Mouse (Mus musculus) bone marrow macrophage, adult 2 months (primary cell): ENCODE measurements around the gene Gsg1. TPM values are rescaled to one million over a fixed set of nuclear protein-coding genes. Genes with fewer than 3 reads are reported as not detected.
A peak's percentile ranks its signal among the peaks of the same experiment; 100 is the strongest.

Source experiments
- H3K27ac ChIP-seq: 2 replicates; pipeline ENCODE4 v1.5.1; 2012; ENCODE audit warnings: low read depth, low read length; ENCODE audit not compliant: insufficient read depth
- H3K4me1 ChIP-seq: 2 replicates; pipeline ENCODE4 v1.6.1; 2012; ENCODE audit warnings: low read length; ENCODE audit not compliant: control insufficient read depth, insufficient read depth
- H3K4me3 ChIP-seq: 2 replicates; pipeline ENCODE4 v1.5.1; 2012; ENCODE audit warnings: mild to moderate bottlenecking, low read length, moderate library complexity; ENCODE audit not compliant: insufficient read depth
- CTCF ChIP-seq: IDR thresholded peaks from 2 replicates; pipeline ENCODE4 v1.5.1; 2012; ENCODE audit warnings: low read depth, mild to moderate bottlenecking, low read length, moderate library complexity
- POLR2A ChIP-seq: IDR thresholded peaks from 2 replicates; pipeline ENCODE4 v1.6.1; 2012; ENCODE audit warnings: mild to moderate bottlenecking, low read depth, low read length, borderline replicate concordance
- polyA plus RNA-seq: library from polyadenylated mRNA; stranded (reverse); fragments of >200 nt; gene quantifications from 2 replicates; pipeline ENCODE4 v1.2.4, GENCODE M21; 2012; ENCODE audit not compliant: missing spikeins, insufficient read depth, insufficient read length

Gsg1 gene
- polyA plus RNA-seq, 1 experiment: 1.2 TPM

DNA sequence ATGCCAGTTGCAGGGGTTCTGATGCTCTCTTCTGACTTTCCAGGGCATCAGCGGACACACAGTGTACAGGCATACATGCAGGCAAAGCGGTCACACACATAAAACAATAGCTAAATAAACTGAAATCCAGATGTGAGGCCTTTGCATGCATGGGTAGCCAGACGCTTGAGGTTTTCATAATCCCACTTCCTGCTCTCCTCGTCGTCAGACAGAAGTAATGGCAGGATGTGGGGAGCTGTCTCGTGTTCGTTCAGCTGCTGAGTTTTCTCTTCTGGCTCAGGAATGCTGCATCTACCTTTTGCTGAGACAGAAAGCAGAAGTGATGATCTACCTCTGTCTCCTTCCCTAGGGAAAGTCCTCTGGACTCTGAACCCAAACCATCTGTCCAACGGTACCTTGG lies 35.8 kb downstream of the Gsg1 start:
- H3K4me3 ChIP-seq: no peak overlapping the region
- TF ChIP-seq POLR2A (no peak), CTCF (no peak)
- H3K4me1 ChIP-seq: peaks cover 15% of the 10 kb centered on the region
- no peak overlapping the region for H3K27ac ChIP-seq

DNA sequence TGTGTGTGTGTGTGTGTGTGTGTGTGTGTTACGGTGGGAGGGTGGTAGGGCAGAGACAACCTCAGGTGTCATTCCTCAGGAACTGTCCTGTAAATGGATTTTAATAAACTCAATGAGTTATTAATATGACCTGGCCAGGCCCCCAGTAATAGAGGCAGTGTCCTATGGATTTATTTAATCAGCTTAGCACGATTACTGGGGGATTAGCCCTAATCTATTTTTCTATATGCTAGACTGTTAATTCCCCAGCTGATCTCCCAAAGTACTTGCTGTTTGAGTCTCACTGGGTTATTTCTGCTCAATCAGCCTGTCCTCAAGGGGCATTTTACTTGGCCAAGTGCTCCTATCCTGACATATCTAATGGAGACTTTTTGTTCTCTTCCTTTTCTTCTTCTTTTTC lies 41.5 kb downstream of the Gsg1 start:
- Histone ChIP-seq H3K4me1 (peaks cover 8% of the 10 kb centered on the region), H3K4me3 (no peak overlapping the region), H3K27ac (no peak overlapping the region)

DNA sequence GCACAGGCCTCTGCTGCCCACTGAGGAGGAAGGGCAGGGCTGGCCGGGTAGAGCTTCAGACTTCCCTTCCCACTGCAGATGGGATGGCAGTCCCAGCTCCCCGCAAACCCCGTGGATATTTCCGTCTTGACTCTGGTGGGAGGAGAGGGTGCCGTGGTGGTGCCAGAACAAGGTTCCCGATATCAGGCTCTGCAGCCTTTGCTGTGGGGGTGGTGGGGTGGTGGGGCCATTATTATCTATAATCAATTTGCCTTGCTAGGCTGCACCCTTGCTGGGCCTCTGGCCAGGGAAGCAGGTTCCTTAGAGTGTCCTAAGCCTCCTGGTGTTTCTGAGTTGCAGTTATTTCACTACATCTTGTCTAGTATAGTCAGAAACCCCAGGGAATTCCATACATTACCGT lies 43.0 kb downstream of the Gsg1 start:
- Histone ChIP-seq H3K4me3 (no peak overlapping the region), H3K4me1 (peaks cover 8% of the 10 kb centered on the region)
- TF ChIP-seq CTCF: no peak
- TF ChIP-seq POLR2A: no peak

More for the DNA sequence above, 41.5 kb downstream of the Gsg1 start:
- TF ChIP-seq CTCF: no peak
- TF ChIP-seq POLR2A: no peak

DNA sequence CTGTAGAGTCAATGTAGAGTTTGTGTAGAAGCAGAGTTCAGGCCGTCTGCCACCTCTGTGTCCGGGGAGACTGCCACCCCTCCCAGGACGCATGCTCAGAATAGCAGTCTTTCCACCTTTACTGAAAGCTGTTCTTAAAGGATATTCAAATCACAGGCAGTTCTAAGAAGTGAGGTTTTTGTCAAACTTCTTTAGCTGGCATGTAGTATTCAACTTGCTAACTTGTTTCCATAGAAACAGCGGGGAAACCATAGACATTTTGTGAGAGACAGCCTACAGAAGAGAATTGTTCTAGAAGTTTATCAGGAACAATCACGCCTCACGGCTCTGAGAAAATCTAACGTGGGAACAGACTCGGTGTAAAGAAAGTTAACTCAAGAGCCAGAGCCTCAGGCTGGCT lies 47.2 kb downstream of the Gsg1 start:
- no peak for TF ChIP-seq POLR2A
- no peak for TF ChIP-seq CTCF
- no peak overlapping the region for H3K27ac ChIP-seq
- peaks cover 2% of the 10 kb centered on the region; the same call in 1 of the 2 replicates for H3K4me1 ChIP-seq
- H3K4me3 ChIP-seq: no peak overlapping the region

More for the DNA sequence above, 43.0 kb downstream of the Gsg1 start:
- no peak overlapping the region for H3K27ac ChIP-seq

DNA sequence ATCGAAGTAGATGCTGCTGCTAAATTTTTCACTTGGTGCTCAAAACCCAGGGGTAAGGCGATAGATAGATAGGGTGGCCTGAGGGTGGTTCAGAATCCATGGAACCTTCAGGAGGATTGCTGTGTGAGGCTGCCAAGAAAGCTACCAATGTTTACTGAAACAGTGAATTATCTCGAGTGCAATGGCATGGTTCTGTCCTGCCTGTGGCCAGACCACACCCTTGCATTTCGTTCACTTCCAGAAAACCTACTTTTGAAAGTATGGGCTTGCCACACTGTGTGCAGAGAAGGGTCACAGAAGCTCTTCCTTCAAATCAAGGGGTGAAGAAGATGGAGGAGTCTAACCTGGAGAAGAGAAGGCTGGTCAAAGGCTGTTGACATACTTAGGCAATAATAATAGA lies 48.3 kb downstream of the Gsg1 start:
- H3K4me1 ChIP-seq: peaks cover 2% of the 10 kb centered on the region; the same call in 1 of the 2 replicates
- TF ChIP-seq CTCF (no peak), POLR2A (no peak)
- H3K4me3 ChIP-seq: no peak overlapping the region
- H3K27ac ChIP-seq: no peak overlapping the region

DNA sequence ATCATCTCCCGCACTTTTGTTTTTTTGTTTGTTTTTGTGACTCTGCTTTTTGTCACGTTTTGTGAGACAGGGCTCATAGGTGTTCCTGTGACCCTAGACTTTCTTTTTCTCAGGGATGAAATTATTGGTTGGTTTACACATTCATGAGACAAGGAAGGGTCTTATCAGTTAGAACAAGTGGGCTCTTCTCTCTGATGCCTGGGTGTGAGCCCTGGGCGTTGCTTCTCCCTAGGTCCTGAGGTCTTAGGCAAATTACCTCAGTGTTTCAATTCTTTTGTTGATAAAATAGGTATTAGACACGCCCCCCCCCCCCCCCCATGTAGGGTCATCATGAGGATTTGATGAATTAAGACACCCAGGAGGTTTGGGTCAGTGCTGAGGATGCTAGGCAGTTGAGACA lies 49.3 kb downstream of the Gsg1 start:
- H3K4me3 ChIP-seq: no peak overlapping the region
- H3K27ac ChIP-seq: no peak overlapping the region
- TF ChIP-seq CTCF (no peak), POLR2A (no peak)
- H3K4me1 ChIP-seq: peaks cover 2% of the 10 kb centered on the region; the same call in 1 of the 2 replicates

DNA sequence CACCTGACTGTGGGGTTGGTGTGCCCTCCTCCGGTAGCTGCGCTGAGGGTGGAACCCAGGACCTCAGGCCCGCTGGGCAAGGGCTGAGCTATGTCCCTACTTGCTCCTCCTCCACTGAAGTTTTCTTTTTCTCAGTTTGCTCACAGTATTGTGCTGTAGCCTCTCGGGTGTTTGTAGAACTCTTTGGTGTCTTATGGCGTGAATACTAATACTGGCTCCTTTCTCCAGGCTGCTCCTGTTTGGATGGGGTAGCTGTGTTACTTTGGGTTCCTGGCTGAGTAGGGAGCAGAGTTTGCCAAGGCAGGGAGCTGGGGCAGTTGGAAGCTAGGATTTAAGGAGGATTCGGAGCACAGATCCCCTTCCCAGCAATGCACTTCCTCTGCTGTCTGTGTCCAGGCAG lies 50.4 kb downstream of the Gsg1 start:
- Histone ChIP-seq H3K27ac (no peak overlapping the region), H3K4me1 (peaks cover under 1% of the 10 kb centered on the region; the same call in 1 of the 2 replicates)
- TF ChIP-seq POLR2A: no peak
- no peak for TF ChIP-seq CTCF

DNA sequence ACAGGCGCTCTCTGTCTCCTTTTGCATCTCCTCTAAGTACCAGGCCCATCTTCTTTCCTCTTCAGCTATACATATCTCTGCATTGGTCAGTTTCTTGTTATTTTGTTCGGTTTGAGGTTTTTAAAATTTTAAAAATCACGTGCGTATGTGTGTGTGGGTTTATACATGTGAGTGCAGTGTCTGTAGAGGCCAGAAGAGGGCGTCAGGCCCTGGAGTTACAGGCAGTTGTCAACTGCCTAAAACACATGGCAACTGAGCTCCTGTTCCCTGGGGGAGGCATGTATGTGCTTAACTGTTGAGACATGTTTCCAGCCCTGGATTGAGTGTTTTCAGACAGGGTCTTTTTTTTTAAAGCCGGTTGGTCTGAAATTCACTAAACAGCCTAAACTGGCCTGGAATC lies 51.5 kb downstream of the Gsg1 start:
- TF ChIP-seq POLR2A: no peak
- TF ChIP-seq CTCF: no peak
- Histone ChIP-seq H3K4me3 (no peak overlapping the region), H3K27ac (no peak overlapping the region), H3K4me1 (0 out of 2 replicates have a peak, but pooled peaks cover 2% of the 10 kb centered on the region)

More for the DNA sequence above, 50.4 kb downstream of the Gsg1 start:
- no peak overlapping the region for H3K4me3 ChIP-seq

DNA sequence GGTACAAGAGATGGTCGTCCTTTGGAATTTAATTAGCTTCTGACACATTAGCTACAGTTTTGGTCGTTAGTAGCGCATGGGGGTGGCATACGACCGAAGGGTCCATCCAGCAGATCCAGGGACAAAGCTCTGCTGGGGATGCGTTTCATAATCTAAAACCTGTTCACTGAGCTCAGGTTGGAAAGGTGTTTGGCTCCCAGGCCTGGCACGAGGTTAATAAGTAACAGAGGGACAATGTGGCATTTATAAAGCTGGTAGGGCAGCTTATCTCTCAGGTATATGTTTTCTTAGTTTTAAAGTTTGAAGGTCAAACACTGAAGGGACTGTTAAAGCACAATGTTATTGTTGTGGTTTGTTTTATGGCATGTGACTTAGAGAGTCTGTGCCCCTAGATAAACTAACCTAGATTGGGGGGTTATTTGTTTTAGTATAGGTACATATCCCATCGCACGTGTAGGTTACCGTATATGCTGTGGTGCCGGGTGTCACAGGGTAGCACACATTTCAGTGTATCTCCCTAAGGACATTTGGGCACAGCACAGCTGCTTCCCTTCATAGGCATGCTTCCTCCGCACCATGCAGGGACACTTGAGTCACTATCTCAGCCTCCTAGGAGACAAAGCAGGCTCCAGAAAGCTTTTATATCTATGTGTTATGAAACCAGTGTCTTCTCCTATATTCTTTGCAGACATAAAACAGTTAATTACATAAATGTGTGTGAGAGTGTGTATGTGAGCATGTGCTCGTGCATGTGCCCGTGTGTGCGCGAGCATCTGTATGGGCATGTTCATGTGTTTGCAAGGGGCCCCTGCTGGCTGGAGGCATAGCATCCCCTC lies 53.8 kb downstream of the Gsg1 start:
- no peak overlapping the region for H3K27ac ChIP-seq
- no peak overlapping the region for H3K4me3 ChIP-seq
- TF ChIP-seq POLR2A (no peak), CTCF (no peak)
- peaks cover 5% of the 10 kb centered on the region for H3K4me1 ChIP-seq

DNA sequence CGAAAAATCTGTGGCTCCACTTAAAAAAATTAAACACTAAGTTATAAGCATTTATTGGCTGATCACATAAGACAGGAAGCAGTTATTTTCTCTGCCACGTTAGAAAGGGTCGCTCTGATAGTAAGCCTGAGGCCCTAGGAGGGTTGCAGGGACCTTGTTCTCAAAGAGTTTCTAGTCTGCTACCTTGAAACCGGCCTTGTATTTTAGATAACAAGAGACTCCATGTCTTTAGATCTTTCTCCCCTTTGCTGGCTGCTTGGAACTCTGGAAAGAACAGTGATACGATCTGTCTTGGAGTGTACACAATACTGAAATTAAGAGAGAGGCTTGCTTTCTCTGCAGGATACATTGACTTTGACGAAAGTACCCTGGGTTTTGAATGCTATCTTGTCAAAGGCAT lies 55.4 kb downstream of the Gsg1 start:
- Histone ChIP-seq H3K4me3 (no peak overlapping the region), H3K27ac (no peak overlapping the region), H3K4me1 (peaks cover 5% of the 10 kb centered on the region)
- TF ChIP-seq CTCF (no peak), POLR2A (no peak)

DNA sequence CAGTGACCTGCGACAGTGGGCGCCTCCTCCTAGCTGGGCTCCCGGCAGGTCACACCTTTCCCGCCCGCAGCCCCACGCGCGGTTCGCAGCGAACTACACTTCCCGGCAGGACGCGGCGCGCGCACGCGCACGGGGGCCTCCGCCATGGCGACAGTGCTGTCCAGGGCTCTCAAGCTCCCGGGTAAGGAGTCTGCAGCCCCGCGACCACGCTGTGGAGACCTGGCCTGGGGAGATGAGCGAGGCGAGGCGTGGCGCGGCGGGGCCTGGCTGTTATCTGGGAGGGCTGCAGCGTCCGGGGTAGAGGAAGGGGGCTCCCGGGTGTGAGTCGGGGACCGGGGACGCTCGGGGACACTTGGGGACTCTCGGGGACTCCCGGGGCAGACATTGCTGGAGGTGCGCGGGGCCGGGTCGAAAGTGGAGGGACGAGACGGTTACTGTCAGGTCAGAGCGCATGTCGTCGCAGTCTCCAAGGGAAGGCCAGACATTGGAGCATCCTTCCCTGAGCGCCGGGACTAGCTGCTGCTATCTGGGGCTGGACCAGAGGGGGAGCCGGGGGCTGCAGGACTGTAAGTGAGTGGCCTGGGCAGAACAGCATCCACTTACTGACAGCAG lies 56.1 kb downstream of the Gsg1 start, which contains the start of the genes Fam234b and Hebp1:
Fam234b (plus strand) TSS at position 57 of the 612 bp plus-strand sequence.
Hebp1 (minus strand) TSS at position 102 of the 612 bp plus-strand sequence.
- TF ChIP-seq CTCF: no peak
- TF ChIP-seq POLR2A: no peak
- Histone ChIP-seq H3K4me3 (peak within 1 kb of the TSS; percentile 95), H3K27ac (no peak within 1 kb of the TSS), H3K4me1 (peaks cover 9% of the 10 kb centered on the region)
